Mouse (Mus musculus): Measurements from ENCODE around the gene Mboat7. TPM values are rescaled to one million over a fixed set of nuclear protein-coding genes. Genes with fewer than 3 reads are reported as not detected.

Mboat7 gene
- total and polyA plus RNA-seq, 2 experiments from 2014 or later = 117 to 212 TPM

DNA sequence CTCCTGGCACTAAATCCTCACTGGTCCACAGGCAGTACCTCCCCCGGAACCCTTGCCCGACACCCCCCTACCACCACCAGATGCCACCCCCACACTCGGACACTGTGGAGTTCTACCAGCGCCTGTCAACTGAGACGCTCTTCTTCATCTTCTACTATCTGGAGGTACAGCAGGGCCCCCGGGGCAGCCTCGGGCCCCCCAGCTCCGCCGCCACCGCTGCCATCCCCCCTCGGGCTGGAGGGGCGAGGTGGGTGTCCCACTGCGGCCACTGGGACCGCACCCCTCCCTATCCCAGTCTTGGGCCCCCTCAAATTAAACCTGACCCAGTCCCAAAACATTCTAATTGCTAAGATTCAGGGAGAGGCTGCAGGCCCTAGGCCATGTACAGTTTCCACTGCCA is 34.7 kb downstream of the Mboat7 start:
- Histone ChIP-seq H3K4me1 (ENCODE audit: insufficient read depth, low read length) (no peaks in the 10 kb centered on the region), H3K27ac (no peak overlapping the region), H3K36me3 (ENCODE audit: insufficient read depth, low read length) (peaks cover 74% of the 10 kb centered on the region), H3K9ac (replicated peaks; ENCODE audit: low read length) (no peak overlapping the region), H3K4me3 (ENCODE audit: low read length) (no peak overlapping the region), H3K4me2 (ENCODE audit: low read depth, low read length) (no peak overlapping the region), H3K9me3 (ENCODE audit: low read length) (no peaks in the 10 kb centered on the region), H3K27me3 (ENCODE audit: insufficient read depth, low read length) (no peaks in the 10 kb centered on the region)
- no peak for TF ChIP-seq CTCF (IDR thresholded peaks at IDR 0.05; ENCODE audit: low read depth)
- DNase-seq (ENCODE audit: low spot score) (no peak), ATAC-seq (no peak)
- WGBS = 94% methylated on average over 14 of the region's 14 CpGs

DNA sequence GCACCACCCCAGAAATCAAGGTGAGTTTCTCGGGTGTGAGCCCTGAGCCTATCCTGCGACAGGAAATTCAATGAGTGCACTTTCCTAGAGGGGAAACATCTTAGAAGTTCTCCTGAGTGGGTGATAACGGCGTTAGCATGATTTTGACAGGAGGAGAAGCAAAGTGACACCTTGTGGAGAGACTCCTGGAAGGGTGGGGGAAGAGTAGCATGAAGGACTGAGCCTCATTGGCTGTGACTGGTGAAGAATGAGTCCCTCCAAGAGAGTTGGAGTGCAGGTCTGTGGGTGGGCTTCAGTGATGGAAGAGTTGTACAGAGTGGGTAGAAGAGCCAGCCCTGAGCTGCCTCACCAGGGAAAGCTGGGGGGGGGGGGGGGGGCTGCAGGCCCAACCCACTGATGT is 36.4 kb downstream of the Mboat7 start:
- Histone ChIP-seq H3K27me3 (ENCODE audit: insufficient read depth, low read length) (no peaks in the 10 kb centered on the region), H3K27ac (no peak overlapping the region), H3K9me3 (ENCODE audit: low read length) (no peaks in the 10 kb centered on the region), H3K4me1 (ENCODE audit: insufficient read depth, low read length) (no peaks in the 10 kb centered on the region), H3K4me2 (ENCODE audit: low read depth, low read length) (no peak overlapping the region), H3K36me3 (ENCODE audit: insufficient read depth, low read length) (peaks cover 82% of the 10 kb centered on the region), H3K9ac (replicated peaks; ENCODE audit: low read length) (no peak overlapping the region), H3K4me3 (ENCODE audit: low read length) (no peak overlapping the region)
- DNase-seq (ENCODE audit: low spot score) = no peak
- no peak for ATAC-seq
- TF ChIP-seq CTCF (IDR thresholded peaks at IDR 0.05; ENCODE audit: low read depth) = no peak
- WGBS = 88% methylated on average over 4 of the region's 4 CpGs

DNA sequence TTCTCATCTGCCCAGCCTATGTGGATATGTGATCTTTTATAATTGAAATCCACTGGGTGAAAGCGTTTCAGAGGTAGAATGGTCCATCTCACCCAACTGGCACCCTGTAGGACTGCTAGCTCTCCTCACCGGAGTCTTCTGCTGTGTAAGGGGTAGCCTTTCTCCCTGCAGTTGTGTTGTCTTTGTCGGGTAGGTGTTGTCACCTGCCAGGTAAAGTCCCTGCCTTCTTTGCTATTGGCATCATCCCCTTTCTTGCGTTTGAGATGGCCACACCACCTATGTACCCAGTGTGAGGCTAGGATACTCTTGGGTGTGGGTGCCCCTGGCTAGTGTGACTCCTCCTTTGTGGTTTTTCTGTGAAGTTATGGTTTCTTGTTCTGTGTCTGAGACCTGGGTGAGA is 46.7 kb downstream of the Mboat7 start:
- ATAC-seq (no peak), DNase-seq (ENCODE audit: low spot score) (no peak)
- WGBS = 71% methylated on average over 4 of the region's 4 CpGs
- Histone ChIP-seq H3K9me3 (ENCODE audit: low read length) (no peaks in the 10 kb centered on the region), H3K4me3 (ENCODE audit: low read length) (peak overlapping the region; percentile 97), H3K27me3 (ENCODE audit: insufficient read depth, low read length) (no peaks in the 10 kb centered on the region), H3K9ac (replicated peaks; ENCODE audit: low read length) (peak overlapping the region; percentile 97), H3K4me1 (ENCODE audit: insufficient read depth, low read length) (peaks cover 23% of the 10 kb centered on the region), H3K27ac (no peak overlapping the region), H3K4me2 (ENCODE audit: low read depth, low read length) (peak overlapping the region; percentile 78), H3K36me3 (ENCODE audit: insufficient read depth, low read length) (peaks cover 12% of the 10 kb centered on the region)
- no peak for TF ChIP-seq CTCF (IDR thresholded peaks at IDR 0.05; ENCODE audit: low read depth)

DNA sequence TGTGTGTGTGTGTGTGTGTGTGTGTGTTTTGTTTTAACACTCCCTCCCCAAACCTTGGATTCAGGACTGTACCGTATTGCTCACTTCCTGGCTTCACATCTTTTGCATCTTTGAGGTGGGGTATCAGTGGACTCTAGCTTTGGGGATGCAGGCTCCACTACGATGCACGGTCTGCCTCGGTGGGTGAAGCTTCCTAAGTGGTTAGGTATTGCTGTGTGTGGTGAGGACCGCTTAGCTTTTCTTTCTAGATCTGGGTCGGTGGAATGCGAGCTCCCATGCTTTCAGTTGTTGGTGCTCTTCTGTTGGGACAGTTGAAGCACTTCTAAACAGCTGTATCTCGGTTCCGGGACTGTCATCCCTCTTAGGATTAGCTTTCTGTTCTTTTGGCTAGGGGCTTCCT is 47.1 kb downstream of the Mboat7 start:
- Histone ChIP-seq H3K4me1 (ENCODE audit: insufficient read depth, low read length) (peaks cover 23% of the 10 kb centered on the region), H3K27me3 (ENCODE audit: insufficient read depth, low read length) (no peaks in the 10 kb centered on the region), H3K4me3 (ENCODE audit: low read length) (peak overlapping the region; percentile 97), H3K9ac (replicated peaks; ENCODE audit: low read length) (peak overlapping the region; percentile 97), H3K4me2 (ENCODE audit: low read depth, low read length) (peak overlapping the region; percentile 78), H3K9me3 (ENCODE audit: low read length) (no peaks in the 10 kb centered on the region), H3K27ac (peak overlapping the region; percentile 98; the same call in 1 of the 2 replicates), H3K36me3 (ENCODE audit: insufficient read depth, low read length) (peaks cover 8% of the 10 kb centered on the region)
- 14% methylated on average over 9 of the region's 9 CpGs for WGBS
- no peak for ATAC-seq
- no peak for TF ChIP-seq CTCF (IDR thresholded peaks at IDR 0.05; ENCODE audit: low read depth)
- DNase-seq (ENCODE audit: low spot score) = no peak

DNA sequence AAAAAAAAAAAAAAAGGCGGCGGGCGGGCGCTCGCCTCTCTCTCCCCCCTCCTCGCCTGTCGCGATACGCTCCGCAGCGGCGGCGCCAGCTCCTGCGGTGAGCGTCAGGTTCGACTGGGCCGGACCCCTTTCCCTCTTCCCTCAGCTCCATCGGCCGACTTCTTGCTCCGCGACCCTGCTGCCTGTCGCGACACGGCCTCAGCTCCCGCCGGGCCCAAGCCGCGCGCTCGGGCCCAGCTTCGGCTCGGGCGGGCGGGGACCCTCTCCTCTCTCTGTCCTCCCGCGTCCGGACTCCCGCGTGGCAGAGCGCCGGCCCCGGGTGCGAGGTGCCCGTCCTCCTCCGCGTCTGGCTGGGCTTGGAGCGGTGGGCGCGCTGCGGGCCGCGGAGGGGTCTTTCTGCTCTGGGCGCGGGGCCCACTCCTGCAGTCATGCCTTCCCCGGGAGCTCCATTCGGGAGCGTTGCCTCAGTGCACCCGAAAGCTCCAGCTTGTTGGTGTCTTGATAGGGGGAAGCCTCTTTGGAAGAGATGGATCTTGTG is 47.8 kb downstream of the Mboat7 start:
- Histone ChIP-seq H3K9ac (replicated peaks; ENCODE audit: low read length) (peak overlapping the region; percentile 97), H3K36me3 (ENCODE audit: insufficient read depth, low read length) (peaks cover 6% of the 10 kb centered on the region; the same call in 1 of the 2 replicates), H3K27ac (peak overlapping the region; percentile 98), H3K4me2 (ENCODE audit: low read depth, low read length) (peak overlapping the region; percentile 78), H3K4me3 (ENCODE audit: low read length) (peak overlapping the region; percentile 97), H3K27me3 (ENCODE audit: insufficient read depth, low read length) (no peaks in the 10 kb centered on the region), H3K4me1 (ENCODE audit: insufficient read depth, low read length) (peaks cover 23% of the 10 kb centered on the region), H3K9me3 (ENCODE audit: low read length) (no peaks in the 10 kb centered on the region)
- DNase-seq (ENCODE audit: low spot score) (no peak), ATAC-seq (no peak)
- TF ChIP-seq CTCF (IDR thresholded peaks at IDR 0.05; ENCODE audit: low read depth) = no peak
- under 1% methylated on average over 39 of the region's 58 CpGs for WGBS

DNA sequence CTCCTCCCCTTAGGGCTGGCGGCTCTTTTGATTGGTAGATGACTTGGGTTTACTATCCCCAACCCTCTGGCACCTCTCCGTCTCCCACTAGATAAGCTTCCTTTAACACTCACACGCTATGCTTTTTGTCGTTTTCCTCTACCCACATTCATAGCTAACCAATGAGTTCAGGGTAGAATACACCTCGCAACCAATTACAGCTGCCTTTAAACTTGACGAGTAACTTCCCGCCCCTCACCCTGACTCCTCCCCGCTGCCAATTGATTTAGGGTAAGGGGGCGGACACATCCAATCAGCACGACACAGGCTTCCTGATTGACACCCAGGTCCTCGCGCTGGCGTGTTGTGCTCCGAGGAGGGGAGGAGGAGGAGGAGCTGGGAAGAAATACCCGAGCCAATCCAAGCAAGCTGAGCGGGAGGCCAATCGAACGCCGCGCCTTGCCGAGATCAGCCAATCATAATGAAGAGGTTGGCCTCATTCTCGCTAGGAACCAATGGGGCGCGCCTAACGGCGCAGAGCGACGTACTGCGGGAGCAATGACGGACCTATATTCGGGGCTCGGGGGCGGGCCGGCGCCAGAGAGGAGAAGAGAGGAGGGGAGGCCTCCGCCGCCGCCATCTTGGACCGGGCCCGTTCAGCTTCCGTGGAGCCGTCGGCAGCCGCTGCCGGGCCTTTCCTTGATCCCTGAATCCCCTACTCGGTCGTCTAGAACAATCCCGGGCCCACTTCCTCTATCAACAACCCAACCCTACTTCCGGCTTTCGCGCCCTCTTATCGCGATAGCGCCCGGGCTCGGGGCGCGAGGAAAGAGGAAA is 48.4 kb downstream of the Mboat7 start, which contains the start of gene Cnot3:
TSS of gene Cnot3 (plus strand) at position 597 of the 816 bp plus-strand sequence.
- peak within 1 kb of the TSS; percentile 97 for H3K9ac ChIP-seq (replicated peaks; ENCODE audit: low read length)
- H3K27ac ChIP-seq = peak within 1 kb of the TSS; percentile 98
- ATAC-seq (peak; percentile 98), DNase-seq (ENCODE audit: low spot score) (peak; percentile 99)
- peak within 1 kb of the TSS; percentile 78 for H3K4me2 ChIP-seq (ENCODE audit: low read depth, low read length)
- no peak for TF ChIP-seq CTCF (IDR thresholded peaks at IDR 0.05; ENCODE audit: low read depth)
- H3K9me3 ChIP-seq (ENCODE audit: low read length) = no peaks in the 10 kb centered on the region
- H3K4me1 ChIP-seq (ENCODE audit: insufficient read depth, low read length) = peaks cover 23% of the 10 kb centered on the region
- H3K4me3 ChIP-seq (ENCODE audit: low read length) = peak within 1 kb of the TSS; percentile 97
- H3K36me3 ChIP-seq (ENCODE audit: insufficient read depth, low read length) = peaks cover 7% of the 10 kb centered on the region; the same call in 1 of the 2 replicates
- no peaks in the 10 kb centered on the region for H3K27me3 ChIP-seq (ENCODE audit: insufficient read depth, low read length)
- WGBS = under 1% methylated on average over 51 of the region's 58 CpGs

DNA sequence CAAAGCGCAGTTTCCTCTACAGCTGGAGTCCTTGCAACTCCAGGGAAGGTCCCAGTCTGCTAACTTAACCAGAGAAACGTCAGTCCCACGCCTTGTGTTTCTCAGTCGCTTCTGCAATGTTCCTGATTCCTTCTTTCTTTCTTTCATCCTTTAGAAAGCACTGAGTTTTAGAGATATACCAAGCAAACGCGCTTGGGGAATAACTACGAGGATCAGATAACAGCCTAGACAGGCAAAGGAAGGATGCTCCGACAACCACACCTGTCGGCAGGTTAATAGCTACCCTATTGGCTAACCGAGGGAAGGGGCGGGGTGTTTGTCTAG is 49.0 kb downstream of the Mboat7 start:
- H3K36me3 ChIP-seq (ENCODE audit: insufficient read depth, low read length) = peaks cover 7% of the 10 kb centered on the region; the same call in 1 of the 2 replicates
- peak overlapping the region; percentile 71 for H3K4me2 ChIP-seq (ENCODE audit: low read depth, low read length)
- TF ChIP-seq CTCF (IDR thresholded peaks at IDR 0.05; ENCODE audit: low read depth) = no peak
- peak overlapping the region; percentile 97 for H3K4me3 ChIP-seq (ENCODE audit: low read length)
- H3K4me1 ChIP-seq (ENCODE audit: insufficient read depth, low read length) = peaks cover 23% of the 10 kb centered on the region
- H3K27ac ChIP-seq = 0 out of 2 replicates have a peak overlapping the region, but pooled peaks have one; percentile 17
- no peak for ATAC-seq
- H3K27me3 ChIP-seq (ENCODE audit: insufficient read depth, low read length) = no peaks in the 10 kb centered on the region
- peak overlapping the region; percentile 25; the same call in 1 of the 2 replicates for H3K9ac ChIP-seq (replicated peaks; ENCODE audit: low read length)
- H3K9me3 ChIP-seq (ENCODE audit: low read length) = no peaks in the 10 kb centered on the region
- no peak for DNase-seq (ENCODE audit: low spot score)
- WGBS = 2% methylated on average over 11 of the region's 11 CpGs

Measured in hindbrain, postnatal 0 days (tissue).